Mouse (Mus musculus) limb, embryonic 11.5 days (tissue): ENCODE results near the gene Nxn. TPM values are rescaled to one million over a fixed set of nuclear protein-coding genes. Genes with fewer than 3 reads are reported as not detected.

Experiments
- ATAC-seq: fragments of 200-750 bp; cut with Nextera tagmentation; 2 replicates; pipeline ENCODE4 v1.8.0; 2017; ENCODE audit warnings: low read depth; ENCODE audit not compliant: insufficient number of reproducible peaks, low FRiP score, low TSS enrichment
- DNase-seq: peaks from one replicate; pipeline ENCODE4 v3.0.0-alpha.2; 2015; ENCODE audit warnings: low spot score
- H3K27ac ChIP-seq: fragments of 300-500 bp; sonication (generic); replicated peaks from 2 replicates; pipeline ENCODE4 v1.5.1; 2014; ENCODE audit warnings: low read depth, mild to moderate bottlenecking, low read length
- H3K27me3 ChIP-seq: fragments of 300-500 bp; sonication (generic); 2 replicates; pipeline ENCODE4 v1.6.1; 2014; ENCODE audit warnings: mild to moderate bottlenecking, low read length, mixed read lengths; ENCODE audit not compliant: control insufficient read depth, insufficient read depth
- H3K36me3 ChIP-seq: fragments of 300-500 bp; sonication (generic); 2 replicates; pipeline ENCODE4 v1.6.1; 2014; ENCODE audit warnings: mild to moderate bottlenecking, low read length, moderate library complexity, mixed read lengths; ENCODE audit not compliant: control insufficient read depth, insufficient read depth
- H3K4me1 ChIP-seq: fragments of 300-500 bp; sonication (generic); 2 replicates; pipeline ENCODE4 v1.6.1; 2014; ENCODE audit warnings: low read length, mixed read lengths; ENCODE audit not compliant: control insufficient read depth, insufficient read depth
- H3K4me2 ChIP-seq: fragments of 300-500 bp; sonication (generic); 2 replicates; pipeline ENCODE4 v1.6.1; 2014; ENCODE audit warnings: low read depth, mild to moderate bottlenecking, moderate library complexity; ENCODE audit not compliant: severe bottlenecking
- H3K4me3 ChIP-seq: fragments of 300-500 bp; sonication (generic); 2 replicates; pipeline ENCODE4 v1.5.1; 2014; ENCODE audit warnings: low read depth, low read length
- H3K9ac ChIP-seq: fragments of 300-500 bp; sonication (generic); 2 replicates; pipeline ENCODE4 v1.6.1; 2014; ENCODE audit warnings: mild to moderate bottlenecking, low read length
- H3K9me3 ChIP-seq: fragments of 300-500 bp; sonication (generic); 2 replicates; pipeline ENCODE4 v1.6.1; 2016; ENCODE audit warnings: low read length; ENCODE audit not compliant: control insufficient read depth
- WGBS: fragments of 180-500 bp; shearing (Covaris S2); extraction: QIAGEN DNeasy Blood & Tissue Kit; methylation state at CpG from one replicate; pipeline ENCODE4 v1.1.7; 2014; 5-methylcytosine and 5-hydroxymethylcytosine counted together
- polyA plus RNA-seq: library from polyadenylated mRNA; unstranded; fragments of >200 nt; fragmentation: Nextera tagmentation; extraction: Ambion mirVana; gene quantifications from 2 replicates; pipeline ENCODE4 v1.2.1, GENCODE M21; 2014

Gene Nxn
- polyA plus RNA-seq, 1 experiment from 2014 or later: 45.7 TPM

DNA sequence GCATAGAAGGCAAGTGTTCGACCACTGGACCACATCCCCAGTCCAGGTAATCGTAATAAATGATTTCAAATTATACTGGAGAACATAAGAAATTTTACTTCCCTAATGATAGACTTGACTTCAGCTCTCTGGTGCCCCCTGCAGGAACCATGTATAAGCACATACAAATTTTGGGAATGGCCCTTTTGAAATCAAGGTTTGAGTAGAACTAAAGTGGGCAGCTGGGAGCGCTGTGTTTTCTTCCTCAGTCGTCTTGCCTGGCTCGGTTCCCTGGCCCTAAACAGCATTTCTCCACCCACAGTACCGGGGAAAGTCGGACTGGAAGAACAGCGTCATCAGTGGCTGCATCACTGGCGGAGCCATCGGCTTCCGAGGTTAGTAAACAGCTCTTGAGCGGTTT is 11.9 kb upstream of the Nxn start:
- H3K4me3 ChIP-seq: no peak overlapping the region
- no peak overlapping the region for H3K4me2 ChIP-seq
- DNase-seq (peak; percentile 75), ATAC-seq (no peak)
- H3K36me3 ChIP-seq: peaks cover 7% of the 10 kb centered on the region; the same call in 1 of the 2 replicates
- 79% methylated on average over 12 of the region's 12 CpGs for WGBS
- no peak overlapping the region for H3K27ac ChIP-seq
- H3K27me3 ChIP-seq: no peaks in the 10 kb centered on the region
- no peak overlapping the region for H3K9ac ChIP-seq
- no peaks in the 10 kb centered on the region for H3K9me3 ChIP-seq
- H3K4me1 ChIP-seq: 0 out of 2 replicates have a peak, but pooled peaks cover 4% of the 10 kb centered on the region

DNA sequence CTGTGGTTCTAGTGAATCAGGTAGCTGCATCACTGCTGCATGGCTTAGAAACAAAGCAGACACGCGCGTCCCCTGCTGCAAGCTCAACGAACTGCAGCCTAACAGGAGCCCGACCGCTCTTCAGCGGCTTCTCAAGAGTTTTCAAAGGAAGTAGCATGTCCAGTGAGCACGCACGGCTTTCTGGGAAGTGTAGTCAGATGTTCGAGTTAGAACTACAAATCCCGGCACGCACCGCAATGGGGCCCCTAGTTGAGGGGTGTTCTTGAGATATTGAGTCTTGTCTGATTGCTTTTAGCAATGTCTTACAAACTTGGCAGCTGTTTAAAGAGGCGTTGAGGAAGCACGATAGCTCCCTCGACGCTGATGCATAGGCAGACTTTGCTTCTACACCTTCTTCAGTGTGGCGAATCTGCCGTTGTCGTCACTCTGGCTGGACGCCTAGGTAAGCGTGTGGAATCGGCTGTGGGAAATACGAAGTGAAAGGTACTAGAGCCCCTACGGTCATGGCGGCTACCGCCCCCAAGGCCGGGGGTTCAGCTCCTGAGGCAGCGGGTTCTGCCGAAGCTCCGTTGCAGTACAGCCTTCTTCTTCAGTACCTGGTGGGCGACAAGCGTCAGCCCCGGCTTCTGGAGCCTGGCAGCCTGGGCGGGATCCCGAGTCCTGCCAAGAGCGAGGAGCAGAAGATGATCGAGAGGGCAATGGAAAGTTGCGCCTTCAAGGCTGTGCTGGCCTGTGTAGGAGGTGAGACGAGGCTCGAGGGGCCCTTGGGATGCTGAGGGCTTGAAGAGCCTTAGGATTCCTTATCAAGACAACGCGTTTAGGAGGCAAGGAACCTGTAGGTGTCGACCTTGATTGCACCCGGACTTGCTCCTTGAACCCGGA is 8.0 kb upstream of the Nxn start, which contains the start of gene Timm22:
Gene Timm22 (plus strand): TSS at position 251 of the 882 bp plus-strand sequence.
- Histone ChIP-seq H3K36me3 (no peaks in the 10 kb centered on the region; the same call in 1 of the 2 replicates), H3K4me2 (peak within 1 kb of the TSS; percentile 75), H3K27ac (0 out of 2 replicates have a peak within 1 kb of the TSS, but pooled peaks have one; percentile 15), H3K9me3 (no peaks in the 10 kb centered on the region), H3K9ac (peak within 1 kb of the TSS; percentile 91), H3K27me3 (no peaks in the 10 kb centered on the region), H3K4me3 (peak within 1 kb of the TSS; percentile 97), H3K4me1 (no peaks in the 10 kb centered on the region)
- peak; percentile 93 for ATAC-seq
- under 1% methylated on average over 46 of the region's 46 CpGs for WGBS
- DNase-seq: peak; percentile 99

DNA sequence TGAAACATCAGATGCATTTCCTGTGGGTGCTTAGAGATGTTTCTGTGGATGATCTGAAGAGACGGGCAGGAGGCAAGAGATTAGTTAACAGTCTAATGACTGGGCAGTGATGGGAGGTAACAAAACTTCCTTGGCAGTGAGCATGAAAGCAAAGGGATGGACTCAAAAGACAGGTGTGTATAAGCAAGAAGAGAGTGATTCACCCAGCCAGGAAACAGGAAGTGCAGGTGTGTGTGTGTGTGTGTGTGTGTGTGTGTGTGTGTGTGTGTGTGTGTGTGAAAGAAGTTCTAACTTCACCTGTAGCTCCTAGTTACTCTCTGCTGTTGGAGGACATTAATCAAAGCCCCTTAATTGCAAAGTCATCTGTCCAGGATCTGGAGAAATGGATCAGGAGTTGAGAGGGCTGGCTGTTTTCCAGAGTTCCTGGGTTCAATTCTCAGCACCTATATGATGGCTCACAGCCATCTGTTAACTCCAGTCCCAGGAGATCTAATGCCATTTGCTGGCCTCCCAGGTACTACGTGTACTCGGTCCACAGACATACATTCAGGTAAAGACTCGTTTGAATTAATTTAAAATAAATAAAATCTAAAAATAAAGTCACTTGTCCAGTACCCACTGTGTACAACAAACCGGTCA is 6.8 kb upstream of the Nxn start:
- Histone ChIP-seq H3K4me1 (no peaks in the 10 kb centered on the region), H3K9me3 (no peaks in the 10 kb centered on the region), H3K4me2 (no peak overlapping the region), H3K9ac (no peak overlapping the region), H3K36me3 (no peaks in the 10 kb centered on the region), H3K27me3 (no peaks in the 10 kb centered on the region), H3K27ac (no peak overlapping the region), H3K4me3 (no peak overlapping the region)
- WGBS: 81% methylated on average over 5 of the region's 5 CpGs
- DNase-seq: no peak
- no peak for ATAC-seq

DNA sequence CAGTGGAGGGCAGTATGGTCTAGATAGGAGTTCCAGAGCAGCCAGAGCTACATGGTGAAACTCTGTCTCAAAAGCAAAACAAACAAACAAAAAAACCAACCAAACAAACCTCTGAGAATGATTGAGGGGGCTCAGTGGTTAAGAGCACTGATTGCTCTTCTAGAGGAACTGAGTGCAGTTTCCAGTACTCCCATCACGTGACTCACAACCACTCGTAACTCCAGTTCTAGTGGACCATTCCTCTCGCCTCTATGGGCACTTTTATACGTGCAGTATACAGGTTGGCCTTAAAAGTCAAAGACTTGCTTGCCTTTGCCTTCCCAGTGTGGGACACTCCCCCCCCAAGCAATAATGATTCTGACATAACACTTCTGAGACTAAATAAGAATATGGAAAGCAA is 6.2 kb upstream of the Nxn start:
- no peak for DNase-seq
- no peak overlapping the region for H3K4me2 ChIP-seq
- no peaks in the 10 kb centered on the region for H3K4me1 ChIP-seq
- H3K9me3 ChIP-seq: no peaks in the 10 kb centered on the region
- H3K36me3 ChIP-seq: no peaks in the 10 kb centered on the region
- no peak overlapping the region for H3K27ac ChIP-seq
- H3K9ac ChIP-seq: no peak overlapping the region
- no peaks in the 10 kb centered on the region for H3K27me3 ChIP-seq
- whole genome bisulfite sequencing: 61% methylated on average over 4 of the region's 4 CpGs
- ATAC-seq: no peak
- no peak overlapping the region for H3K4me3 ChIP-seq

DNA sequence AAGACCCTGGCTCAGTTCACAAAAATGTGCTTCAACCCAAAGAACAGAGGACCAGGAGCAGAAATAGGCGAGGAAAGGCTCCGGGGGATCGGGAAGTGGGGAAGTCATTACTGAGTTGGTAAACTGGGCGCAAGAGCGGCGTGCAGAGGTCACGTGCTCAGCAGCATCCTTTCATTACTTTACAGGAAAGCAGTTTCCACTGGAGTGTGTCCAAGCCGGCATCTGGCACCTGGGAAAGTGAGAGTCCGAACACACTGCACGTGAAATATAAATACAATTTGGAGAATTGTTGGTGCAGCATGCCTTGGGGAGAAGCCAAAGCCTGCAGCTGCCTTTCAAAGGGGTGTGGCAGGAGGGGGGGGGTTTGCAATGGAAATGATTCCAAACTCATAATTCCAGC is 2.5 kb upstream of the Nxn start:
- H3K9me3 ChIP-seq: no peaks in the 10 kb centered on the region
- no peak overlapping the region for H3K4me2 ChIP-seq
- DNase-seq (no peak), ATAC-seq (no peak)
- H3K27me3 ChIP-seq: no peaks in the 10 kb centered on the region
- no peak overlapping the region for H3K9ac ChIP-seq
- H3K4me3 ChIP-seq: no peak overlapping the region
- no peaks in the 10 kb centered on the region for H3K36me3 ChIP-seq
- H3K27ac ChIP-seq: no peak overlapping the region
- peaks cover 7% of the 10 kb centered on the region; the same call in 1 of the 2 replicates for H3K4me1 ChIP-seq
- WGBS: 73% methylated on average over 10 of the region's 10 CpGs

DNA sequence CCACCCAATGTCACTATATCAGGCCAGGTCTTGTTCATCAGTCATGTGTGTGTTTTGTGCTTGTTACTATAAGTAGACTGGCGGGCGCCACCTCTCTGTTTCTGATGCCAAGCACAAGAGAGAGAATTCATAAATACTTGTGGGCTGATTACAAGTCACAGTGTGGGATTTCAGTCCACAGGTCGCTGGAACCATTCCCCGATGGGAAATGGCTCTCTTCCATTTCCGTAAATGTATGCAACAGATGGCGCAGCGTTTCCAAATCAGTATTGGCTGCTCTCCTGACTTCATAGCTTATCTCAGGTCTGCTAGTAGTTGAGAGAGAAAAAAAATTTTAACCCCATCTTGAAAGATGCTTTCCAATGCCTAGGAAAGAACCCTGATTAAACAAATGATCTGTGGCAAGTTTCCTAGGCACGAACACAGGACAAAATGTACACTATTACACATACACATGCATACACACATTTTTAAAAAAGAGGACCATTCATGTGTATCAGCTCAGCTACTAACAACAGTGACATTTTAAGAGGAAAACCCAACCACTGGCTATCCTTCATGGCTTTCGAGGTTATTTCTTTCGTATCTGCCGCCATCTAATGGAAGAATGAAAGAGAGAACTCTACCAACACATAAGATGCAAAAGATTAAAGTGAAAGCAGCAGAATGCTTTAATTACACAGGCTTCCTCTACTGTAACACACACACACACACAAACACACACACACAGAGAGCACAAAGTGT is 819 bp upstream of the Nxn start:
- H3K4me3 ChIP-seq: peak overlapping the region; percentile 80; the same call in 1 of the 2 replicates
- WGBS: 11% methylated on average over 11 of the region's 11 CpGs
- peak; percentile 61 for DNase-seq
- no peak overlapping the region; the same call in 1 of the 2 replicates for H3K27ac ChIP-seq
- H3K27me3 ChIP-seq: no peaks in the 10 kb centered on the region
- H3K9ac ChIP-seq: no peak overlapping the region
- ATAC-seq: no peak
- H3K4me1 ChIP-seq: peaks cover 12% of the 10 kb centered on the region
- H3K36me3 ChIP-seq: no peaks in the 10 kb centered on the region
- H3K9me3 ChIP-seq: no peaks in the 10 kb centered on the region
- peak overlapping the region; percentile 66 for H3K4me2 ChIP-seq

DNA sequence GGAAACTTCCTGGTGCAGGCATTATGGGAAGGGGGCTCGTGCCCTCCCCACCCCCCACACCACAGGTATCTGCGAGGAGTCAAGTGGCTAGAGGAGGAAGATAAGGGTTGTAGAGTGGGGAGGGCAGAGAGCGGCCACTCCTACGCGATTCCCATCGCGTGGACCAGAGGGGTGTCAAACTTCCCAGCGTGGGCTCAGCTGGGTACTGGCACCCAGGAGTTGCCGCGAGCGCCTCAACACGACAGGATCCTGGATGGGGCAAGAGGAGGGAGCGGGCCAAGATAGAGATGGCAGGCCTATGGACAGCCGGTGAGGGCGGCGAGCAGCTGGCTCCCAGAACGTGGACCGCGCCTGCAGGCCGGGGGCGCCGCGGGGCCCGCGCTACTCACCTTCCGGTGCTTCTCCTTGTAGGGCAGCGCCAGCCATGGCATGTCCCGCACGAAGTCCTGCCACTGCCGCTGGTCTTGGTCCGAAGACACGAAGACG is 585 bp downstream of the Nxn start:
- peak overlapping the region; percentile 79 for H3K27ac ChIP-seq
- H3K9ac ChIP-seq: peak overlapping the region; percentile 81
- 0% methylated on average over 27 of the region's 33 CpGs for WGBS
- no peaks in the 10 kb centered on the region for H3K9me3 ChIP-seq
- H3K27me3 ChIP-seq: no peaks in the 10 kb centered on the region
- no peaks in the 10 kb centered on the region for H3K36me3 ChIP-seq
- peak; percentile 74 for DNase-seq
- peak overlapping the region; percentile 80 for H3K4me3 ChIP-seq
- ATAC-seq: peak; percentile 51; the same call in 1 of the 2 replicates
- H3K4me1 ChIP-seq: peaks cover 12% of the 10 kb centered on the region
- H3K4me2 ChIP-seq: peak overlapping the region; percentile 66
